Mouse (Mus musculus): ENCODE data around the gene Mrpl20.

DNA sequence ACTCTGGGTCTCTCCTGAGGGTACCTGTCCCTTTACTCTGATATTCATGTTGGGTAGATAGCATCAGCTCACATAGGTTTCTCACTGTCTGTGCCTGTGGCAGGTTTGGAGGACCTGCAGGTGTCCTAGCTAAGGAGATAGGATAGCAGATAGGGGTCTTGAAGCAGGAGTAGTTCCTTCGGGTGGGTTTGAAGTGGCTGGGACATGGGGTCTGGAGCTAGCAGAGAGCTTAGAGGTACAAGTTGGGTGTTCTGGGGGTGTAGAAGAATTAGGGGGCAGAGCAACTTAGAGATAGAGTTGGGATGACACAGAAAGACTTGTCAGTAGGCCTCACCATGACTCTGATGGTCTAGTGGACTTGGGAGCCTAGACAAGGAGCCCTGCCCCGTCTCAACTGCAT is 46.7 kb downstream of the Mrpl20 start:
- TF ChIP-seq GATA1 (IDR thresholded peaks at IDR 0.05; ENCODE audit: borderline replicate concordance, low read length) (no peak), FLI1 (IDR thresholded peaks at IDR 0.05; ENCODE audit: low read length) (no peak)
